Comparison of ENCODE assay signal across 14 mouse cellular contexts in genomic region chr4:123670598-123670997, GRCm38 (mm10). TPM values are rescaled to one million over a fixed set of nuclear protein-coding genes. Genes with fewer than 3 reads are reported as not detected.
DNase-seq lines count a peak whose midpoint lies in the region; ATAC-seq and TF ChIP-seq lines count a peak whose summit lies in the region.
"Had no signal": no experiment of that assay in that cellular context is flagged by ENCODE, and none has a peak within 500 bp of the region (broad histone marks: within the 10 kb centered on the region; RNA-seq: fewer than 3 reads in every experiment).

No protein-coding gene starts in this region.

- peaks cover 16% of the 10 kb centered on the region for H3K4me1 ChIP-seq in cortical plate, adult 2 months (ENCODE audit: control insufficient read depth, insufficient read depth, low read length)
- H3K4me1 ChIP-seq in hindbrain, embryonic 12.5 days = peaks cover 34% of the 10 kb centered on the region
- H3K4me1 ChIP-seq in midbrain, embryonic 16.5 days (ENCODE audit: control insufficient read depth, insufficient read depth, low read length) = peaks cover 43% of the 10 kb centered on the region

- TF ChIP-seq POLR2A in cortical plate, adult 2 months (IDR thresholded peaks at IDR 0.05; ENCODE audit: extremely low read depth, insufficient read depth, low read length) = no peak

- H3K4me3 ChIP-seq in left cerebral cortex, adult 2 months = no peak overlapping the region
- H3K4me3 ChIP-seq in cortical plate, adult 2 months (ENCODE audit: insufficient read depth, low read length) = no peak overlapping the region
- no peak overlapping the region for H3K4me3 ChIP-seq in hindbrain, embryonic 12.5 days
- no peak overlapping the region for H3K4me3 ChIP-seq in midbrain, embryonic 16.5 days (ENCODE audit: low read depth, low read length)
- H3K4me3 ChIP-seq: liver, embryonic 12.5 days; megakaryocyte, embryonic 14.5 days had no signal

- no peak for TF ChIP-seq CTCF in left cerebral cortex, adult 2 months (IDR thresholded peaks at IDR 0.05)
- no peak for TF ChIP-seq CTCF in cortical plate, adult 2 months (IDR thresholded peaks at IDR 0.05; ENCODE audit: extremely low read depth, insufficient read depth, low read length)

- H3K27me3 ChIP-seq in hindbrain, embryonic 12.5 days = no peaks in the 10 kb centered on the region
- H3K27me3 ChIP-seq in midbrain, embryonic 16.5 days (ENCODE audit: control insufficient read depth, insufficient read depth, low read depth, low read length) = no peaks in the 10 kb centered on the region

- H3K9me3 ChIP-seq in hindbrain, embryonic 12.5 days (replicated peaks) = no peaks in the 10 kb centered on the region
- no peaks in the 10 kb centered on the region for H3K9me3 ChIP-seq in midbrain, embryonic 16.5 days (replicated peaks; ENCODE audit: control insufficient read depth, low read length, poor library complexity, severe bottlenecking)
- H3K9me3 ChIP-seq: liver, embryonic 12.5 days had no signal

- H3K36me3 ChIP-seq in hindbrain, embryonic 12.5 days = 0 out of 2 replicates have a peak, but pooled peaks cover 14% of the 10 kb centered on the region
- H3K36me3 ChIP-seq in midbrain, embryonic 16.5 days (ENCODE audit: control insufficient read depth, insufficient read depth, low read length) = peaks cover 6% of the 10 kb centered on the region; the same call in 1 of the 2 replicates
- H3K36me3 ChIP-seq: liver, embryonic 12.5 days had no signal

- DNase-seq in left cerebral cortex, adult 2 months (ENCODE audit: extremely low spot score in 1 of 2, low spot score in 2 of 2) = no peak
- no peak for DNase-seq in left cerebral cortex, adult 11 months (ENCODE audit: low spot score)
- DNase-seq in adrenal gland, adult (ENCODE audit: inconsistent age in 2 of 2, low spot score in 1 of 2) = no peak
- no peak for DNase-seq in adrenal gland, adult 2 months
- DNase-seq: adrenal gland, postnatal 10 days; heart, adult 11 months; kidney, postnatal 36 days; right cerebral cortex, adult 18-20 months; thymus, adult 18-20 months had no signal

- peak overlapping the region; percentile 66; the same call in 1 of the 2 replicates for H3K27ac ChIP-seq in left cerebral cortex, adult 2 months
- H3K27ac ChIP-seq in cortical plate, adult 2 months (ENCODE audit: insufficient read depth, low read length) = peak overlapping the region; percentile 71; the same call in 1 of the 2 replicates
- no peak overlapping the region for H3K27ac ChIP-seq in hindbrain, embryonic 12.5 days
- peak overlapping the region; percentile 22; the same call in 1 of the 2 replicates for H3K27ac ChIP-seq in midbrain, embryonic 16.5 days (ENCODE audit: low read length)
- H3K27ac ChIP-seq: liver, embryonic 12.5 days had no signal

- no peak overlapping the region for H3K4me2 ChIP-seq in hindbrain, embryonic 12.5 days (replicated peaks)
- H3K4me2 ChIP-seq in midbrain, embryonic 16.5 days (ENCODE audit: low read length) = no peak overlapping the region
- H3K4me2 ChIP-seq: liver, embryonic 12.5 days had no signal

- ATAC-seq in hindbrain, embryonic 12.5 days (ENCODE audit: low FRiP score) = peak; percentile 27
- ATAC-seq in midbrain, embryonic 16.5 days = peak; percentile 49; the same call in 1 of the 2 replicates
- ATAC-seq: liver, embryonic 12.5 days had no signal

- intact Hi-C loops in left cerebral cortex, adult 2 months (cut with DNase I) = no loop called here

- no peak overlapping the region for H3K9ac ChIP-seq in hindbrain, embryonic 12.5 days
- H3K9ac ChIP-seq in midbrain, embryonic 16.5 days (ENCODE audit: low read depth, low read length) = no peak overlapping the region
- H3K9ac ChIP-seq: liver, embryonic 12.5 days had no signal

RNA-seq across cellular contexts. Expression of gene Macf1, which starts 13.6 kb away (rescaled TPM):
- 100 to 1,000 TPM; 242 to 255 TPM for total RNA-seq in left cerebral cortex, adult 2 months (2021)
- polyA plus RNA-seq in cortical plate, adult 2 months (2012; rRNA removed) = 137 and 141 TPM in 2 replicates
- polyA plus RNA-seq in hindbrain, embryonic 12.5 days (2016; fragmentation: Nextera tagmentation; extraction: Ambion mirVana) = 75.1 and 80.2 TPM in 2 replicates
- polyA plus RNA-seq in midbrain, embryonic 16.5 days (2015; fragmentation: Nextera tagmentation; extraction: Ambion mirVana) = 75.7 and 78.7 TPM in 2 replicates
- 100 to 1,000 TPM; 122 to 138 TPM for total RNA-seq in adrenal gland, adult 2 months (2021)
- polyA plus RNA-seq in adrenal gland, adult 2 months (2012; rRNA removed) = 29.1 and 37.6 TPM in 2 replicates

RNA-seq across cellular contexts. Expression of gene Ndufs5, which starts 47.4 kb away (rescaled TPM):
- total RNA-seq in left cerebral cortex, adult 2 months (2021) = 100 to 1,000 TPM; 184 to 196 TPM
- 460 and 497 TPM in 2 replicates for polyA plus RNA-seq in cortical plate, adult 2 months (2012; rRNA removed)
- 324 and 347 TPM in 2 replicates for polyA plus RNA-seq in hindbrain, embryonic 12.5 days (2016; fragmentation: Nextera tagmentation; extraction: Ambion mirVana)
- 403 and 425 TPM in 2 replicates for polyA plus RNA-seq in midbrain, embryonic 16.5 days (2015; fragmentation: Nextera tagmentation; extraction: Ambion mirVana)
- total RNA-seq in adrenal gland, adult 2 months (2021) = 100 to 1,000 TPM; 178 to 276 TPM
- 11.9 and 15.8 TPM in 2 replicates for polyA plus RNA-seq in adrenal gland, adult 2 months (2012; rRNA removed)

Comparison
In these comparisons a context has a peak if more than half of its experiments do, and no peak if none do; other contexts are left out.
1. RNA of gene Ndufs5, which starts 47.4 kb away (polyA plus RNA-seq): 460 to 497 TPM in cortical plate, adult 2 months, 403 to 425 TPM in midbrain, embryonic 16.5 days and 324 to 347 TPM in hindbrain, embryonic 12.5 days; 11.9 to 15.8 TPM in adrenal gland, adult 2 months; every median in the first group is over 10 times any median in the second.